Mouse (Mus musculus) embryonic fibroblast, embryonic 13.5 days (primary cell): ENCODE results near the gene Kmt2a.

Experiments
- CTCF ChIP-seq: IDR thresholded peaks from 2 replicates; pipeline ENCODE4 v1.5.1; 2011; ENCODE audit warnings: mild to moderate bottlenecking, control low read depth, low read length, moderate library complexity, borderline replicate concordance; ENCODE audit not compliant: insufficient read depth
- POLR2A ChIP-seq: IDR thresholded peaks from 2 replicates; pipeline ENCODE4 v1.6.1; 2011; ENCODE audit warnings: low read depth, mild to moderate bottlenecking, control low read depth, low read length, moderate library complexity

DNA sequence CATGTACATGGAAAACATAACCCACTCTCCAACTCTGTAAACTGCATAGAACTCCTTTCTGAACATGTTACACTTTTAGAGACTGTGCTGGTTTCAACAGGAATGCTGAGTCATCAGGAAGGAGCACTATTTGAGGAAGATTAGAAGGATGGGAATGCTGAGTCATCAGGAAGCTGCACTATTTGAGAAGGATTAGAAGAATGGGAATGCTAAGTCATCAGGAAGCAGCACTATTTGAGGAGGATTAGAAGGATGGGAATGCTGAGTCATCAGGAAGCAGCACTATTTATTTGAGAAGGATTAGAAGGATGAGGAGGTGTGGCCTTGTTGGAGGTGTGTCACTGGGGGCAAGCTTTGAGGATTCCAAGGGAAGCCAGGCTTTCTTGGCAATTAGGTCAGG lies 20.0 kb downstream of the Kmt2a start:
- TF ChIP-seq CTCF: no peak
- no peak for TF ChIP-seq POLR2A
